Mouse (Mus musculus) CH12.LX (cell line): ENCODE measurements around the gene Spp2. TPM values are rescaled to one million over a fixed set of nuclear protein-coding genes. Genes with fewer than 3 reads are reported as not detected.
A peak's percentile ranks its signal among the peaks of the same experiment; 100 is the strongest.

Experiments
- DNase-seq: peaks from one replicate; pipeline ENCODE4 v3.0.0-alpha.2; 2013; ENCODE audit errors: extremely low read depth
- H3K27ac ChIP-seq: 2 replicates; pipeline ENCODE4 v1.5.1; 2012; ENCODE audit warnings: low read depth, mild to moderate bottlenecking, control low read depth, moderate library complexity; ENCODE audit not compliant: insufficient read depth
- H3K27me3 ChIP-seq: replicated peaks from 2 replicates; pipeline ENCODE3; 2012; ENCODE audit warnings: inconsistent platforms
- H3K36me3 ChIP-seq, 2 experiments: replicated peaks in 1 of 2; 2 replicates each; pipeline versions ENCODE3 to v1.6.1; 2012; ENCODE audit warnings: inconsistent platforms in 1 of 2, low read length in 1 of 2, mild to moderate bottlenecking in 1 of 2, mixed read lengths in 1 of 2, moderate library complexity in 1 of 2; ENCODE audit not compliant: control insufficient read depth in 1 of 2, insufficient read depth in 1 of 2
- H3K4me1 ChIP-seq, 2 experiments: 2 replicates each; pipeline ENCODE4 v1.6.1; 2012; ENCODE audit warnings: inconsistent platforms in 1 of 2, moderate library complexity in 1 of 2; ENCODE audit not compliant: insufficient read depth in 2 of 2, control insufficient read depth in 1 of 2
- H3K4me2 ChIP-seq: 2 replicates; pipeline ENCODE4 v1.6.1; 2012; ENCODE audit warnings: low read depth, mild to moderate bottlenecking, control low read depth; ENCODE audit not compliant: poor library complexity, insufficient read depth, severe bottlenecking
- H3K4me3 ChIP-seq, 3 experiments: fragments of 150-350 bp in 1 of 3; sonication (generic) in 1 of 3; replicated peaks in 1 of 3; 2 replicates each; pipeline versions ENCODE3 to v1.5.1; 2011 to 2012; ENCODE audit warnings: low read depth in 2 of 3, low read length in 2 of 3, mild to moderate bottlenecking in 2 of 3, moderate library complexity in 2 of 3, control low read depth in 1 of 3, improper control_type of control experiment in 1 of 3, inconsistent platforms in 1 of 3, mixed read lengths in 1 of 3; ENCODE audit not compliant: poor library complexity in 1 of 3
- H3K79me2 ChIP-seq: replicated peaks from 2 replicates; pipeline ENCODE4 v1.6.1; 2012; ENCODE audit warnings: mild to moderate bottlenecking, moderate library complexity; ENCODE audit not compliant: control insufficient read depth, poor library complexity, insufficient read depth, severe bottlenecking; ENCODE audit errors: extremely low read depth
- H3K9ac ChIP-seq: 2 replicates; pipeline ENCODE4 v1.6.1; 2012; ENCODE audit warnings: low read depth, mild to moderate bottlenecking, control low read depth, moderate library complexity; ENCODE audit not compliant: insufficient read depth
- H3K9me3 ChIP-seq: replicated peaks from 2 replicates; pipeline ENCODE3; 2012; ENCODE audit warnings: low read length, inconsistent platforms, mixed read lengths
- BHLHE40 ChIP-seq: IDR thresholded peaks from 2 replicates; pipeline ENCODE4 v1.6.1; 2011; ENCODE audit warnings: mild to moderate bottlenecking, low read depth, low read length, improper control_type of control experiment
- CHD1 ChIP-seq: IDR thresholded peaks from 2 replicates; pipeline ENCODE4 v1.6.1; 2012; ENCODE audit warnings: low read depth, low read length, improper control_type of control experiment, inconsistent platforms
- CTCF ChIP-seq, 2 experiments: IDR thresholded peaks in 1 of 2; conservative IDR thresholded peaks in 1 of 2; 2 replicates each; pipeline ENCODE4 v1.5.1; 2011 to 2012; ENCODE audit warnings: low read depth in 2 of 2, low read length in 2 of 2, improper control_type of control experiment in 1 of 2, inconsistent platforms in 1 of 2, mild to moderate bottlenecking in 1 of 2, moderate library complexity in 1 of 2
- GABPA ChIP-seq: IDR thresholded peaks from 2 replicates; pipeline ENCODE4 v1.6.1; 2012; ENCODE audit warnings: low read depth, low read length, improper control_type of control experiment, inconsistent platforms; ENCODE audit not compliant: insufficient replicate concordance
- IRF4 ChIP-seq: IDR thresholded peaks from 2 replicates; pipeline ENCODE4 v1.6.1; 2014; ENCODE audit warnings: low read depth, mild to moderate bottlenecking, inconsistent platforms, low read length, improper control_type of control experiment
- JUND ChIP-seq: conservative IDR thresholded peaks from 2 replicates; pipeline ENCODE4 v1.6.1; 2011; ENCODE audit warnings: low read depth, low read length, improper control_type of control experiment
- MAFK ChIP-seq: IDR thresholded peaks from 2 replicates; pipeline ENCODE4 v1.6.1; 2011; ENCODE audit warnings: low read length, improper control_type of control experiment; ENCODE audit not compliant: insufficient replicate concordance
- MAX ChIP-seq: IDR thresholded peaks from 2 replicates; pipeline ENCODE4 v1.6.1; 2011; ENCODE audit warnings: low read length, improper control_type of control experiment
- MAZ ChIP-seq: IDR thresholded peaks from 2 replicates; pipeline ENCODE4 v1.6.1; 2012; ENCODE audit warnings: low read depth, mild to moderate bottlenecking, inconsistent platforms, low read length, improper control_type of control experiment, moderate library complexity
- MYC ChIP-seq: IDR thresholded peaks from 2 replicates; pipeline ENCODE4 v1.6.1; 2011; ENCODE audit warnings: low read depth, mild to moderate bottlenecking, improper control_type of control experiment, low read length
- NRF1 ChIP-seq: IDR thresholded peaks from 2 replicates; pipeline ENCODE4 v1.6.1; 2014; ENCODE audit warnings: low read depth, mild to moderate bottlenecking, inconsistent platforms, low read length, improper control_type of control experiment, moderate library complexity
- POLR2A ChIP-seq: IDR thresholded peaks from 2 replicates; pipeline ENCODE4 v1.6.1; 2011; ENCODE audit warnings: low read depth, mild to moderate bottlenecking, improper control_type of control experiment, low read length
- POLR2AphosphoS2 ChIP-seq: IDR thresholded peaks from 2 replicates; pipeline ENCODE4 v1.6.1; 2011; ENCODE audit warnings: low read depth, low read length, improper control_type of control experiment
- RAD21 ChIP-seq: IDR thresholded peaks from 2 replicates; pipeline ENCODE4 v1.6.1; 2011; ENCODE audit warnings: low read depth, mild to moderate bottlenecking, low read length, improper control_type of control experiment, moderate library complexity
- RCOR1 ChIP-seq: conservative IDR thresholded peaks from 2 replicates; pipeline ENCODE4 v1.6.1; 2012; ENCODE audit warnings: low read depth, mild to moderate bottlenecking, inconsistent platforms, low read length, improper control_type of control experiment
- SMC3 ChIP-seq: IDR thresholded peaks from 2 replicates; pipeline ENCODE4 v1.6.1; 2011; ENCODE audit warnings: low read depth, low read length, improper control_type of control experiment
- TBP ChIP-seq: conservative IDR thresholded peaks from 2 replicates; pipeline ENCODE4 v1.6.1; 2011; ENCODE audit warnings: low read depth, low read length, improper control_type of control experiment
- TCF12 ChIP-seq: IDR thresholded peaks from 2 replicates; pipeline ENCODE4 v1.6.1; 2014; ENCODE audit warnings: low read depth, mild to moderate bottlenecking, inconsistent platforms, low read length, improper control_type of control experiment
- UBTF ChIP-seq: IDR thresholded peaks from 2 replicates; pipeline ENCODE4 v1.6.1; 2012; ENCODE audit warnings: low read depth, mild to moderate bottlenecking, inconsistent platforms, low read length, improper control_type of control experiment, moderate library complexity
- ZMIZ1 ChIP-seq: IDR thresholded peaks from 2 replicates; pipeline ENCODE4 v1.6.1; 2012; ENCODE audit warnings: low read depth, mild to moderate bottlenecking, inconsistent platforms, low read length, improper control_type of control experiment
- ZNF384 ChIP-seq: IDR thresholded peaks from 2 replicates; pipeline ENCODE4 v1.6.1; 2012; ENCODE audit warnings: low read depth, low read length, improper control_type of control experiment, inconsistent platforms
- dilution Hi-C: fragments of 300-500 bp; cut with MboI; formaldehyde crosslinking; loops from 2 replicates; pipeline ENCODE4 v1.14.3; 2020; ENCODE audit warnings: low sequenced_read_pairs; ENCODE audit not compliant: extremely low pct_unique_long_range_greater_than_20kb, extremely low pct_ligation_motif_present
- in situ Hi-C: fragments of 300-500 bp; cut with MboI; formaldehyde crosslinking; loops from 3 replicates; pipeline ENCODE4 v1.14.3; 2019; ENCODE audit warnings: low sequenced_read_pairs, low pct_ligation_motif_present, low pct_unique_long_range_greater_than_20kb, mixed read lengths
- polyA plus RNA-seq: library from polyadenylated mRNA; unstranded; fragments of >175 nt; gene quantifications from 2 replicates; pipeline ENCODE4 v1.2.1, GENCODE M21; 2012; ENCODE audit warnings: low read depth; ENCODE audit not compliant: insufficient read length
- total RNA-seq, 2 experiments: library from RNA; depleted of rRNA; stranded (reverse); fragments of 300-350 nt in 1 of 2; fragments of >200 nt in 1 of 2; gene quantifications; 2 replicates each; pipeline ENCODE4 v1.2.3; 2012 to 2014

Gene Spp2
- total and polyA plus RNA-seq, 3 experiments: not detected

GRCm38 (mm10) chr1:88443383-88443782, 36.6 kb downstream of the Spp2 start:
- no peak overlapping the region for H3K9ac ChIP-seq
- dilution Hi-C loops (no loop called here), in situ Hi-C loops (no loop called here)
- peaks cover 19% of the 10 kb centered on the region for H3K9me3 ChIP-seq
- H3K4me2 ChIP-seq: no peak overlapping the region
- no peaks in the 10 kb centered on the region for H3K79me2 ChIP-seq
- no peak overlapping the region for H3K27ac ChIP-seq
- DNase-seq: no peak
- H3K4me1 ChIP-seq: no peaks in the 10 kb centered on the region
- no peaks in the 10 kb centered on the region for H3K27me3 ChIP-seq
- no peak overlapping the region for H3K4me3 ChIP-seq
- no peak for TF ChIP-seq RAD21
- TF ChIP-seq JUND: no peak
- no peak for TF ChIP-seq MAFK
- TF ChIP-seq NRF1: no peak
- TF ChIP-seq BHLHE40: no peak
- TF ChIP-seq ZNF384: no peak
- TF ChIP-seq MAX: no peak
- no peak for TF ChIP-seq UBTF
- H3K36me3 ChIP-seq: no peaks in the 10 kb centered on the region

- TF ChIP-seq CTCF (conservative IDR thresholded peaks at IDR 0.05 in 1 of 2, IDR thresholded peaks at IDR 0.05 in 1 of 2; ENCODE audit: low read depth in 2 of 2, low read length in 2 of 2) (peak; percentile 36 to 64; a peak in 3 of 4 replicates), RAD21 (peak; percentile 50), POLR2AphosphoS2 (no peak), JUND (no peak), UBTF (no peak), SMC3 (peak; percentile 40)
- TF ChIP-seq, all 38 proteins: peak for 3
- dilution Hi-C loops: no loop called here
These were observed 38.6 kb downstream of the Spp2 start for GRCm38 (mm10) chr1:88445400-88445799.

GRCm38 (mm10) chr1:88446270-88447030, 39.7 kb downstream of the Spp2 start:
- Histone ChIP-seq H3K4me1 (no peaks in the 10 kb centered on the region; a peak in 1 of 4 replicates), H3K27ac (no peak overlapping the region), H3K36me3 (no peaks in the 10 kb centered on the region), H3K9me3 (peaks cover 20% of the 10 kb centered on the region), H3K79me2 (no peaks in the 10 kb centered on the region), H3K4me3 (no peak overlapping the region), H3K9ac (no peak overlapping the region), H3K27me3 (no peaks in the 10 kb centered on the region), H3K4me2 (no peak overlapping the region)
- in situ Hi-C loops: no loop called here
- TF ChIP-seq POLR2A: no peak
- TF ChIP-seq MYC: no peak
- no peak for TF ChIP-seq GABPA
- TF ChIP-seq ZMIZ1: no peak
- no peak for TF ChIP-seq TBP
- no peak for TF ChIP-seq RCOR1
- TF ChIP-seq TCF12: no peak
- TF ChIP-seq CHD1: no peak
- no peak for TF ChIP-seq MAZ
- TF ChIP-seq CTCF (conservative IDR thresholded peaks at IDR 0.05 in 1 of 2, IDR thresholded peaks at IDR 0.05 in 1 of 2; ENCODE audit: low read depth in 2 of 2, low read length in 2 of 2): no peak
- TF ChIP-seq IRF4: no peak
- dilution Hi-C loops: no loop called here
- no peak for DNase-seq

More at GRCm38 (mm10) chr1:88445400-88445799, 38.6 kb downstream of the Spp2 start:
- no peak overlapping the region for H3K4me2 ChIP-seq
- no peaks in the 10 kb centered on the region for H3K4me1 ChIP-seq
- H3K9ac ChIP-seq: no peak overlapping the region
- no peaks in the 10 kb centered on the region for H3K36me3 ChIP-seq
- H3K27ac ChIP-seq: no peak overlapping the region
- DNase-seq: peak; percentile 24
- H3K9me3 ChIP-seq: peaks cover 22% of the 10 kb centered on the region
- H3K27me3 ChIP-seq: no peaks in the 10 kb centered on the region
- in situ Hi-C loops: no loop called here
- no peaks in the 10 kb centered on the region for H3K79me2 ChIP-seq
- no peak overlapping the region for H3K4me3 ChIP-seq
